Mouse (Mus musculus) heart, embryonic 15.5 days (tissue): Measurements from ENCODE around the gene Ccdc92b. TPM values are rescaled to one million over a fixed set of nuclear protein-coding genes. Genes with fewer than 3 reads are reported as not detected.

Experiments used
- ATAC-seq: fragments of 200-750 bp; cut with Nextera tagmentation; replicated peaks from 2 replicates; pipeline ENCODE4 v1.8.0; 2017; ENCODE audit warnings: low read depth, moderate TSS enrichment; ENCODE audit not compliant: insufficient number of reproducible peaks, insufficient read depth, low FRiP score
- H3K27ac ChIP-seq: fragments of 300-500 bp; sonication (generic); 2 replicates; pipeline ENCODE4 v1.5.1; 2015; ENCODE audit warnings: mild to moderate bottlenecking, inconsistent platforms
- H3K27me3 ChIP-seq: fragments of 300-500 bp; sonication (generic); 2 replicates; pipeline ENCODE4 v1.6.1; 2015; ENCODE audit warnings: inconsistent platforms
- H3K36me3 ChIP-seq: fragments of 300-500 bp; sonication (generic); 2 replicates; pipeline ENCODE4 v1.6.1; 2015; ENCODE audit warnings: mild to moderate bottlenecking, inconsistent platforms
- H3K4me1 ChIP-seq: fragments of 300-500 bp; sonication (generic); replicated peaks from 2 replicates; pipeline ENCODE4 v1.6.1; 2015; ENCODE audit warnings: inconsistent platforms
- H3K4me2 ChIP-seq: fragments of 300-500 bp; sonication (generic); 2 replicates; pipeline ENCODE4 v1.6.1; 2015; ENCODE audit warnings: inconsistent platforms, mild to moderate bottlenecking, moderate library complexity
- H3K4me3 ChIP-seq: fragments of 300-500 bp; sonication (generic); 2 replicates; pipeline ENCODE4 v1.5.1; 2015; ENCODE audit warnings: mild to moderate bottlenecking, inconsistent platforms
- H3K9ac ChIP-seq: fragments of 300-500 bp; sonication (generic); 2 replicates; pipeline ENCODE4 v1.6.1; 2015; ENCODE audit warnings: mild to moderate bottlenecking, inconsistent platforms
- H3K9me3 ChIP-seq: fragments of 300-500 bp; sonication (generic); replicated peaks from 2 replicates; pipeline ENCODE4 v1.6.1; 2016; ENCODE audit warnings: inconsistent platforms
- WGBS: fragments of 180-500 bp; shearing (Covaris S2); methylation state at CpG from one replicate; pipeline ENCODE4 v1.1.7; 2015; ENCODE audit warnings: mixed read lengths; 5-methylcytosine and 5-hydroxymethylcytosine counted together
- polyA plus RNA-seq: library from polyadenylated mRNA; unstranded; fragments of >200 nt; fragmentation: Nextera tagmentation; extraction: Ambion mirVana; gene quantifications from 2 replicates; pipeline ENCODE4 v1.2.1, GENCODE M21; 2015

Gene Ccdc92b
- polyA plus RNA-seq, 1 experiment from 2014 or later, result 0.33 TPM

DNA sequence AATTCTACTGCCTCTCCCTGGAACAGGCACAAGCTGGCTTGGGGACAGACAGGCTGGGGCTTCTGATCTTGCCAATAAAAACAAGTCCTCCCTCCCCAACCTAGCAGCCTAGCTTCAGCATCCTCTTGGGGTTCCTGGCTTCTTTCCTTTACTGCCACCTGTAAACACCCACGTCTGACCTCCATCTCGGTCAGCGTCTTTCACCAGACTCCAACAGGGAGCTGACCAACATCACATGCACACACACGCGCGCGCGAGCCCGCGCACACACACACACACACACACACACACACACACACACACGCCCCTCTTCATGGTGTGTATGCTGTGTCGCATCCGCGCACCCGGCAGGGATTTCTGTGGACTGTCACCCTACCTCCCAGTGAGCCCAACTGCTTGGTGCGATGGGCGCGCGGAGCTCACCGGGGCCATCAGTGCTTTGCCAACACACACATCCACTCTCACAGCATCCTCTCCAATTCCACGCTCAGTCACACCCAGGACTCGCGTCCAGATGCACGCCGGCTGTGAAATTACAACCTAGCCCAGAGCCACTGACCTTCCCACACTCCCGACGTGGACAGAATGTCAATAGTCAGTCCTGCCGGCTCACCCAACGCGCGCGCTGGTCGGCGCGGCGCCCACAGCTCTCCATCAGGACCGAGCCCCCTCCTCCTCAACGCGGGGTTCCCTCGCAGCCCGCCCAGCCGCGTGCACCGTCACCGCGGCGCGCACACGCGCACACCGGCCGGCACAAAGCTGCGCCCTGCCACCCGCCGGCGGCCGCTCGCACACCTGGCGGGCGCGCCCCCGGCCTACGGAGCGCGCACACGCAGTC lies 29.8 kb upstream of the Ccdc92b start:
- Histone ChIP-seq H3K27me3 (peaks cover 84% of the 10 kb centered on the region), H3K9me3 (no peaks in the 10 kb centered on the region), H3K36me3 (no peaks in the 10 kb centered on the region), H3K9ac (no peak overlapping the region), H3K27ac (no peak overlapping the region), H3K4me1 (peaks cover 6% of the 10 kb centered on the region), H3K4me2 (peak overlapping the region; percentile 57), H3K4me3 (peak overlapping the region; percentile 31)
- ATAC-seq, result no peak
- WGBS, result 3% methylated on average over 66 of the region's 66 CpGs

DNA sequence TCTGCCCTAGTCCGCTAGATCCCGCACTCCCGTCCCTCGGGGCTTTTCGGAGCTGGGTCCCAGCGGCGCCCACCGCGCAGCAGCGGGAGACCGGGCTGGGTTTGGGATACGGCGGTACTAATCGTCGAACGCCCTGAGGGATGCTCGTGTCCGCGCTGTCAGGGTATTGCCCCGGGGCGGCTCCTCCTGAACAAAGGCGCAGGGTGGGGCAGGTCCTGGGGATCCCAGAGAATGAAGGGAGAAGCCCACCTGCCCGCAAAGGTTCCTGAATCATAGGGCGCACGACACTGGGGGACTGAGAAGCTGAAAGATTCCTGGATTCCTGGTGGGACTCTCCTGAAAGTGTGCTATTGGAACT lies 29.2 kb upstream of the Ccdc92b start:
- Histone ChIP-seq H3K4me3 (peak overlapping the region; percentile 31), H3K4me2 (peak overlapping the region; percentile 57), H3K9ac (no peak overlapping the region), H3K27me3 (peaks cover 81% of the 10 kb centered on the region), H3K27ac (no peak overlapping the region), H3K36me3 (no peaks in the 10 kb centered on the region), H3K4me1 (peaks cover 6% of the 10 kb centered on the region), H3K9me3 (no peaks in the 10 kb centered on the region)
- WGBS, result 1% methylated on average over 25 of the region's 25 CpGs
- no peak for ATAC-seq

DNA sequence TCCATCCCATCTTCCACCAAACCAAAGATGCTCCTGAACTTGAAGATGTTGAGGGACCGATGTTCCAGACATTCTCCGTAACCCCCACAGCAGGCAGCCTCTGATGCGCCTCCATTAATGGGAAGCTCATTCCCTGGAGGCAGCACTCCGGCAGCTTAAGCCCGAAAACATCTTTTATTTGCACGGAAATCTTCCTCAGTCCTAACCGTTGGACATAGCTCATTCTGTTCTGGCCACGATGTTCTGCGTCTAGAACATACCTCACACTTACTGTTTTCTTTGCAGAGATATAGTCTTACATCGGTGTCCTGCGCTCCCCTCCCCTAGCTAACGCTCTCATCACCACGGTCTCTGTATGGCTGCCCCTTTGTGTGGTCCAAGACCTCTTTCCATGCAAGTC lies 28.7 kb upstream of the Ccdc92b start:
- ATAC-seq, result no peak
- Histone ChIP-seq H3K36me3 (no peaks in the 10 kb centered on the region), H3K9me3 (no peaks in the 10 kb centered on the region), H3K27ac (no peak overlapping the region), H3K4me2 (no peak overlapping the region), H3K27me3 (peaks cover 77% of the 10 kb centered on the region), H3K4me1 (peaks cover 6% of the 10 kb centered on the region), H3K9ac (no peak overlapping the region), H3K4me3 (no peak overlapping the region)
- WGBS, result 34% methylated on average over 13 of the region's 13 CpGs

DNA sequence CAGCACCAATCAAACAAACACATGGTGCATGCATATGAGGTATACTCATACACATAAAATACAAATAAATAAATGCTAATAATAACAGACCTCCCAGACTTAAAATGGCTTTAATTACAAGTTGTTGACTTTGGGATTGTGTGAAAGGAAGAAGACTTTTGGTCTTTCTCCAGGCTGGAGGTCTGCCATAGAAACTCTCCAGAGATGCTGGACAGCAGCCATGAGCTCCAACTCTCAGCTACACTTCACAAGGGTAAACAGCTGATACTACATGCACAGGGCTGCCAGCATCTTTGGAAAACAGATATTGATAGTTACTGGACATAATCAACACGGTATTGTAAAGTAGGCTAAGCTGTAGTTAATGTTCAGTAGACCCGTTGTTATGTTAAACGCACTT lies 27.2 kb upstream of the Ccdc92b start:
- H3K4me3 ChIP-seq, result no peak overlapping the region
- no peak for ATAC-seq
- 70% methylated on average over 3 of the region's 3 CpGs for WGBS
- peaks cover 67% of the 10 kb centered on the region for H3K27me3 ChIP-seq
- peaks cover 6% of the 10 kb centered on the region for H3K4me1 ChIP-seq
- no peak overlapping the region for H3K4me2 ChIP-seq
- H3K9me3 ChIP-seq, result no peaks in the 10 kb centered on the region
- H3K36me3 ChIP-seq, result no peaks in the 10 kb centered on the region
- no peak overlapping the region for H3K9ac ChIP-seq
- no peak overlapping the region for H3K27ac ChIP-seq

DNA sequence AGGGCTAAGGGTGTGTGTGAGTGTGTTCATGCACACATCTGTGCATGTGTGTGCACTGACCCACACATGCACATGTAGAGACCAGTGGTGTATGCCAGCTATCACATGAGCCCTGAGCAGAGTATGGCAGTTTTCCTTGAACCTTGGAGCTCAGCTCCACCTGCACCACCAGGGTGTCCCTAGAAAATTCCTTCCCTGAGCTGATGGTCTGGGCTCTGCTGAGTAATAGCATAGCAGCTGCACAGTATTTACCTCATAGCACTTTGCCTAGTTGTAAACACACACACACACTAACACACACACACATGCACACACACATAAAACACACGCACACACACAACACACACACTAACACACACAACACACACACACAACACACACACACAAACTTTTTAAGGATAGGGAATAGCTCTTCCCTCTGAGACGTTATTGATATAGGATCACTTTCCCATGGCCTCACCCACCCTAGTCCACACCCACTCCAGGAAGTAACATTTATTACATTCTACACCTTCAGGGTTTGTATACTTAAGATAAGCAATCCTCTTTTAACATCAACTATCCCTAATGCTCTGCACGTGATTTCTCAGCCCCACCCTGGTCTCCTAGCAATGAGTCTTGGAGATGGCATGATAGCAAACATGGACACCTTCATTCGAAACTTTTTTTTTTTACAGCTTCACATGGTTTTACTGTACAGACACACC lies 22.0 kb upstream of the Ccdc92b start:
- WGBS, result 67% methylated on average over 4 of the region's 4 CpGs
- no peak for ATAC-seq
- no peaks in the 10 kb centered on the region for H3K9me3 ChIP-seq
- H3K27me3 ChIP-seq, result peaks cover 15% of the 10 kb centered on the region
- no peaks in the 10 kb centered on the region for H3K4me1 ChIP-seq
- no peak overlapping the region for H3K9ac ChIP-seq
- H3K36me3 ChIP-seq, result no peaks in the 10 kb centered on the region
- no peak overlapping the region for H3K4me3 ChIP-seq
- H3K4me2 ChIP-seq, result no peak overlapping the region
- no peak overlapping the region for H3K27ac ChIP-seq

DNA sequence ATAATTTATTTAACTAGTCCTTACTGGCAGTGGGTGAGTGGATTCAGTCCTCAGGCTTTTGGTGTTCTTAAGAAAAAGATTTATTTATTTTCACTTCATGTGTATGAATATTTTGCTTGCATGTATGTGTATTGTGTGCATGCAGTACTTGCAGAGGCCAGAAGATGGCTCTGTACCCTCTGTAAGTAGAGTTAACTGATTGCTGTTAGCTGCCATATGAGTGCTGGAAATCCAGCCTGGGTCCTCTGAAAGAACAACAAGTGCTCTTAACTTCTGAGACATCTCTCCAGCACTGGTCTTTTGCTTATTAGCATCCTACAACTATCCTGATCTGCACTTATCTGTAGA lies 21.4 kb upstream of the Ccdc92b start:
- H3K4me3 ChIP-seq, result no peak overlapping the region
- no peak overlapping the region for H3K4me2 ChIP-seq
- H3K4me1 ChIP-seq, result no peaks in the 10 kb centered on the region
- no peak overlapping the region for H3K27ac ChIP-seq
- no peak overlapping the region for H3K9ac ChIP-seq
- peaks cover 10% of the 10 kb centered on the region for H3K27me3 ChIP-seq
- no peak for ATAC-seq
- H3K36me3 ChIP-seq, result no peaks in the 10 kb centered on the region
- H3K9me3 ChIP-seq, result no peaks in the 10 kb centered on the region

DNA sequence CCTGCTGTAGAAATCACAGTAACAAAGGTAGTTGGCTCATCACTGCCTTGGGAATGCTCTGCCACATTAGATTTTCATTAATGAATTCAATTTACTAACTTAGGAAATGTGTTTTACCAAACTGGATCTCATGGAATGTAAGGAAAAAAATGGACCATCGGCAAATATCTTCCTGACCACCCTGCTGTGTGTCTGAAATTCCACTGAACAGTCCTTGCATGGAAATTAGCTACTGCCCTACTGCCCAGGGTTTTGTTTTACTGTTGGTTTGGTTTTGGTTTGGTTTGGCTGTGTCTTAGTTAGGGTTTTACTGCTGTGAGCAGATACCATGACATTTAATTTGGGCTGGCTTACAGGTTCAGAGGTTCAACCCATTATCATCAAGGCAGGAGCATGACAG lies 17.1 kb upstream of the Ccdc92b start:
- Histone ChIP-seq H3K27me3 (no peaks in the 10 kb centered on the region), H3K4me1 (no peaks in the 10 kb centered on the region), H3K9ac (no peak overlapping the region), H3K4me3 (no peak overlapping the region), H3K4me2 (no peak overlapping the region), H3K9me3 (no peaks in the 10 kb centered on the region), H3K27ac (no peak overlapping the region), H3K36me3 (no peaks in the 10 kb centered on the region)
- no peak for ATAC-seq
- WGBS, result 81% methylated on average over 1 of the region's 1 CpGs

DNA sequence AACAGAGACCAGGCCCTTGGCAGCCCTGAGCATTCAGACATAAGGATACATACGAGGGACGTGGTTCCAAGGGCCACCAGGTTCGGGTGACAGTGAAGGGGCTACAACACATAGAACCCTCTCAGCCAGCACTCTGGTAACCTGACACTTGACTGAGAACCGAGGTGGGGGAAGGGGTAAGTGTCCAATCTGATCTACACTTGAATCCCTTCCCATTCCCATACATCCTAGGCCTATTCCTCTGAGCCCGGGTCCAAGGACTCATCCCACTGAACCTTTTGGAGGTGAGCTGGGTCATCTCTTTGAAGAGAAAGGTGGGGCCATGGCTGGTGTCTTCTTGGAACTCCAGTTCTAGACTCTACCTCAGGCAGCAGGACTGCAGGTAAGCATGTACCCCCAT lies 9.3 kb upstream of the Ccdc92b start:
- 32% methylated on average over 5 of the region's 5 CpGs for WGBS
- Histone ChIP-seq H3K36me3 (no peaks in the 10 kb centered on the region), H3K4me3 (0 out of 2 replicates have a peak overlapping the region, but pooled peaks have one; percentile 38), H3K27me3 (peaks cover 54% of the 10 kb centered on the region), H3K27ac (no peak overlapping the region), H3K9ac (no peak overlapping the region), H3K4me1 (peaks cover 14% of the 10 kb centered on the region), H3K9me3 (no peaks in the 10 kb centered on the region), H3K4me2 (peak overlapping the region; percentile 70; the same call in 1 of the 2 replicates)
- no peak for ATAC-seq

DNA sequence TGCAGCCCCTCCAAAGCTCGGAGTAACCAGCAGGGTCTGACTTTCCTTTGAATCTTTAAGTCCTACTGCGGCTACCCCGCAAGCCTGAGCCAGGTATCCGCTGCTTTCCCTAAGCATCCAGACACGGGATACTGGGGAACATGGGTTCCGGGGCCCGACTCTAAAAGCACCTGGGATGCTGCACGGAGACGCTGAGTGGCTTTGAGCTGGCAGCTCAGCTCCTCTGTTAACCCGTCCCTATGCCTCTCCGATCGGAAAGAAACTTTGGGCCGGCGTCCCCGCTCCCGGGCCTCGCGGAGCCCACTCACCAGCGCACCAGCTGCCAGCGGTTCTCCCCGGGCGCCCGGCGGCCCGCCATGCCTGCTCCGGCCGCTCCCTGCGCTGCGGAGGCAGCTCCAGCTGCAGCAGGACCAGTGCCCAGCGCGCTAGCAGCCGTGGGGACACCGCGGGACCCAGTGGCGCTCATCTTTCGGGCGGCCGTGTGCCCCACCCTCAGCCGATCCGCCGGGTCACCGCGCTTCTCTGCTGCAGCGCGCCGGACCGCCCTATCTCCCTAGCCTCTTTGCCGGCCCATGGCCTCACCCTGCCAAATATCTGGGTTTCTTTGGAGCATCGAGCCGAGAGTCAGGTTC lies 8.7 kb upstream of the Ccdc92b start, which contains the start of gene Rap1gap2:
Gene Rap1gap2, minus strand, starts transcription at position 371 of the 632 bp plus-strand sequence.
- H3K4me3 ChIP-seq, result peak within 1 kb of the TSS; percentile 38
- H3K36me3 ChIP-seq, result no peaks in the 10 kb centered on the region
- H3K4me2 ChIP-seq, result peak within 1 kb of the TSS; percentile 70
- no peaks in the 10 kb centered on the region for H3K9me3 ChIP-seq
- 0 out of 2 replicates have a peak within 1 kb of the TSS, but pooled peaks have one; percentile 8 for H3K9ac ChIP-seq
- H3K27me3 ChIP-seq, result peaks cover 58% of the 10 kb centered on the region
- ATAC-seq, result no peak
- WGBS, result 2% methylated on average over 50 of the region's 50 CpGs
- peaks cover 14% of the 10 kb centered on the region for H3K4me1 ChIP-seq
- H3K27ac ChIP-seq, result no peak within 1 kb of the TSS

DNA sequence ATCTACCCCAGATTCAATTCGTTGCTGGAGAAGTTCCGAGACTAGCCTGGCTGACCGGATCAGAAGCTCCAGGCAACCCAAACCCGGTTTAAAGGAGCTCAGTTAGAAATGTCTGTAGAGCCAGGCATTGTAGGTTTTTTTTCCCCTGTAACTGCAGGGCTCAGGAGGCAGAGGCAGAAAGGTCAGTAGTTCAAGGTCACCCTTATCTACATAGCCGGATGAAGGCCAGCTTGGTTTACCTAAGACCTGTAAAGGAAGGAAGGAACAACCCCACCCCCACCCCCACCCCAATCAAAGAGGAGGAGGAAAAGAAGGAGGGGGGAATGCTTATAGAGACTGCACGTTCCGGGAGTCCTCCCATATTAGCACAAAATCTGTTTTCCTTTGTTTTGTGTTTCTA lies 8.0 kb upstream of the Ccdc92b start:
- no peak for ATAC-seq
- no peaks in the 10 kb centered on the region for H3K36me3 ChIP-seq
- H3K4me2 ChIP-seq, result peak overlapping the region; percentile 70
- no peak overlapping the region for H3K9ac ChIP-seq
- peak overlapping the region; percentile 38 for H3K4me3 ChIP-seq
- peaks cover 14% of the 10 kb centered on the region for H3K4me1 ChIP-seq
- H3K9me3 ChIP-seq, result no peaks in the 10 kb centered on the region
- no peak overlapping the region for H3K27ac ChIP-seq
- H3K27me3 ChIP-seq, result peaks cover 60% of the 10 kb centered on the region
- 14% methylated on average over 7 of the region's 7 CpGs for WGBS

DNA sequence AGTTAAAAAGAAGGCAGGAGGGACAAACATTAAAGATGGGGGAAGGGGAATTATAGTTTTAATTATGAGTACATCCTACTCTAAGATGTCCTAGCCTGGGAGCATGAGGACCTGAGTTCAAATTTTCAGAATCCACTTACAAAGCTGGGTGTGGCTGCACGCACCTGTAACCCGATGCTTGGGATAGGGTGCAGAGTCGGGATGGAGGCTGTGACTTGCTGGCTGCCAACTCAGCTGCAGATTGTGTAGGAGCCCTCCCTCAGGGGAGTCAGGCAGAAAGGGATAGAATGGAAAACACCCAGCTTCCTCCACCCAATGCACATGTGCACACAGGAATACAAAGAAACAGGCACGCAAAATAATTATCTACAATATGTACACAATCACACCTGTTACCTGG lies 6.0 kb upstream of the Ccdc92b start:
- Histone ChIP-seq H3K27me3 (peaks cover 68% of the 10 kb centered on the region), H3K36me3 (no peaks in the 10 kb centered on the region), H3K4me2 (no peak overlapping the region), H3K27ac (no peak overlapping the region), H3K4me3 (no peak overlapping the region), H3K9ac (no peak overlapping the region), H3K9me3 (no peaks in the 10 kb centered on the region), H3K4me1 (peaks cover 14% of the 10 kb centered on the region)
- ATAC-seq, result no peak
- 62% methylated on average over 4 of the region's 4 CpGs for WGBS
